Mouse (Mus musculus) olfactory bulb, adult 2 months (tissue): ENCODE results near the gene Rsad1.

ENCODE experiments used
- CTCF ChIP-seq: fragments of 200-500 bp; IDR thresholded peaks from 2 replicates; pipeline ENCODE4 v1.5.1; 2012; ENCODE audit warnings: low read depth, mild to moderate bottlenecking, low read length, moderate library complexity; ENCODE audit not compliant: insufficient read depth
- POLR2A ChIP-seq: fragments of 200-500 bp; IDR thresholded peaks from 2 replicates; pipeline ENCODE4 v1.6.1; 2012; ENCODE audit warnings: mild to moderate bottlenecking, low read depth, low read length, moderate library complexity; ENCODE audit not compliant: insufficient read depth

DNA sequence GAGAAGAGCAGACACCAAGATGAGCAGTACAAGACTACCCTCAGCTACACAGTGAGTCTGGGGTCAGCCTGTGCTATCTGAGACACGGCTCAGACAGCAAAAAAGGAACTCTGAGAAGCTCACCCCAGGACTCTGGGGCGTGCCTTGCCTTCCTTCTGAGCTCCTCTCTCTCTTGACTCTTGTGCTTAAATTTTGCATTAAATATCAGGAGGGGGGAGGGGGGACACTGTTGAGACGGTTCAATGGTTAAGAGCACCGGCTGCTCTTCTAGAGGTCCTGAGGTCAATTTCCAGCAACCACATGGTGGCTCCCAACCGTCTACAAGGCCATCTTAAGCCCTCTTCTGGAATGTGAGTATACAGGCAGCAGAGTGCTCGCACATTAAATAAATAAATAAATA, 38.5 kb upstream of the Rsad1 start:
- TF ChIP-seq CTCF: no peak
- no peak for TF ChIP-seq POLR2A
